Mouse (Mus musculus) embryonic fibroblast, embryonic 13.5 days (primary cell): ENCODE measurements around the gene AI182371.

Source experiments
- CTCF ChIP-seq: IDR thresholded peaks from 2 replicates; pipeline ENCODE4 v1.5.1; 2011; ENCODE audit warnings: mild to moderate bottlenecking, control low read depth, low read length, moderate library complexity, borderline replicate concordance; ENCODE audit not compliant: insufficient read depth
- POLR2A ChIP-seq: IDR thresholded peaks from 2 replicates; pipeline ENCODE4 v1.6.1; 2011; ENCODE audit warnings: low read depth, mild to moderate bottlenecking, control low read depth, low read length, moderate library complexity

- TF ChIP-seq POLR2A, result no peak
- no peak for TF ChIP-seq CTCF
These were observed 40.0 kb downstream of the AI182371 start, which contains the start of gene Hc for GRCm38 (mm10) chr2:35061338-35061737.
